Mouse (Mus musculus) heart, adult 18-20 months (tissue): ENCODE data around the gene Slc25a21. TPM values are rescaled to one million over a fixed set of nuclear protein-coding genes. Genes with fewer than 3 reads are reported as not detected.

Experiments used
- DNase-seq, 2 experiments: peaks; one replicate each; pipeline ENCODE4 v3.0.0; 2021 to 2022; ENCODE audit warnings: mixed read lengths in 1 of 2
- total RNA-seq, 2 experiments: library from RNA; stranded (reverse); gene quantifications; 2 replicates each; pipeline ENCODE4 v1.2.3; 2021

The Slc25a21 gene
- total RNA-seq, 2 experiments from 2014 or later = 0.64 to 0.67 TPM

GRCm38 (mm10) chr12:56690366-56690765, 506.9 kb downstream of the Slc25a21 start:
- no peak for DNase-seq

- DNase-seq = no peak
Measured at GRCm38 (mm10) chr12:56689736-56690135, 507.5 kb downstream of the Slc25a21 start.

- no peak for DNase-seq
Measured at GRCm38 (mm10) chr12:56689331-56689730, 507.9 kb downstream of the Slc25a21 start.

GRCm38 (mm10) chr12:56688920-56689319, 508.4 kb downstream of the Slc25a21 start:
- DNase-seq = no peak

GRCm38 (mm10) chr12:56688482-56688840, 508.8 kb downstream of the Slc25a21 start:
- no peak for DNase-seq

- no peak for DNase-seq
Measured at GRCm38 (mm10) chr12:56687640-56688481, 509.4 kb downstream of the Slc25a21 start.

GRCm38 (mm10) chr12:56681096-56681811, 516.0 kb downstream of the Slc25a21 start:
- DNase-seq = no peak

- no peak for DNase-seq
Measured at GRCm38 (mm10) chr12:56677620-56678019, 519.7 kb downstream of the Slc25a21 start.

GRCm38 (mm10) chr12:56674726-56675125, 522.5 kb downstream of the Slc25a21 start:
- no peak for DNase-seq

- no peak for DNase-seq
Measured at GRCm38 (mm10) chr12:56670795-56671194, 526.5 kb downstream of the Slc25a21 start.

GRCm38 (mm10) chr12:56669451-56670122, 527.7 kb downstream of the Slc25a21 start:
- no peak for DNase-seq

Other genes starting within 250 kb of the Slc25a21 start
- gene Prps1l3, start 32.9 kb upstream of the Slc25a21 start, total RNA-seq = 10 to 100 TPM; 17.5 to 19.0 TPM
- 1 to 10 TPM; 3.5 to 5.5 TPM for gene Mipol1, start 33.0 kb upstream of the Slc25a21 start, total RNA-seq